Mouse (Mus musculus) gonadal fat pad, adult 2 months (tissue): Measurements from ENCODE around the gene Ogdhl. TPM values are rescaled to one million over a fixed set of nuclear protein-coding genes. Genes with fewer than 3 reads are reported as not detected.

Experiments
- DNase-seq: peaks from one replicate; pipeline ENCODE4 v3.0.0-alpha.2; 2012; ENCODE audit warnings: low read depth
- polyA plus RNA-seq: library from polyadenylated mRNA; depleted of rRNA; stranded (reverse); fragments of >200 nt; gene quantifications from 2 replicates; pipeline ENCODE4 v1.2.3, GENCODE M21; 2012; rRNA removed

Ogdhl gene
- polyA plus RNA-seq, 1 experiment: 9.3 TPM

DNA sequence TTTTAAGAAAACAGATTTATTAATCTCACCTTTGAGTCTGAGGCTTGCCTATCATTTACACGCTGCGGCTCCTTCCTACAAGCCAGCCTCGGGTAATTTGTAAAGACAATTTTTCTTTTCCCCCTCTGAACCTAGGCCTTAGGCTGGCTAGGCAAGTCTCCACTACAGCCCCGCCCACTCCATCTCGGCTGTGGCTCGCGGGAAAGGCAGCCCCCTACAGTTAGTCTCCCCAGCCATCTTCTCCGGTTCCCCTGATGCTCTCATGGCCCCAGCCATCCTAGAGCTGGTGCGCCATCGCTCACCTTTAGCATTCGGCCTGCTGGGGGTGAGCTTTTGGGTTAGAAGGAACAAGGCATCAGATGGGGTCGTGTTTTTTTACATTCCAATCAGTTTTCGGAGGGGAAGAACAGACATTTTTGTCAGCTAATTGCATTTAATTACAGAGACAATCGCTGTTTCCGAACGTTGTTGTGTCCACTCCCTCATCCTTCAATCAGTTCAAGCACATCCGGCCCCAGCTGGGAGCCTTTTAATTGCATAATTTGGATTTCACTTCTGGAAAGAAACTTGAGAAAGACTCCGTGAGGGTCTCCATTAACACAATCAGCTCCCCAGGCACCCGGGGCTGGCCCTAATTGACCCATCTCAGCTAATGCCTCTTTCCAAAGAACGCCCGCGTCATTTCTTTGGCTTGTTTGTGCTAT, 57.7 kb downstream of the Ogdhl start:
- no peak for DNase-seq

- no peak for DNase-seq
Observed at GRCm38 (mm10) chr14:32380099-32380480, 58.3 kb downstream of the Ogdhl start.

GRCm38 (mm10) chr14:32381066-32381465, 59.2 kb downstream of the Ogdhl start:
- DNase-seq: no peak

DNA sequence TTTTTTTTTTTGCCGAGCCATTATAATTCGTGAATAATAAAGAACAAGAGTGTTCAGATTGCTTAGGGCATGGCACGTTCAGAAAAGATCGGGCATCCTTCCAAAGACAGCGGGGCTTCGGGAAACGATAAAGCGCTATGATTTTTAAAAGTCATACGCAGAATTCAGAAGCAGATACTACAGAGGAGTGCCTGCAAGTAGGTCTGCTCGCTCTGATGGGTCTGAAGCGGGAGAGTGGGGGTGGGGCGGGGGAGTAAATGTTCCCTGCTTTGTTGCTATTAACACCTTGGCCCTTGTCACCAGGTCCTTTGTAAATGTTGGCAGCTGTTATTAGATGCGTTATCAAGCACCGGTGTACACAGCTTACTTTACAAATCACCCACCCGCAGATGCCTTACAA, 59.8 kb downstream of the Ogdhl start:
- no peak for DNase-seq

GRCm38 (mm10) chr14:32388196-32388595, 66.4 kb downstream of the Ogdhl start, which contains the start of gene 1700024G13Rik:
TSS of gene 1700024G13Rik (minus strand) at chr14:32388391.
- DNase-seq: no peak

Other genes starting within 250 kb of the Ogdhl start
- gene Oxnad1, start 236.6 kb upstream of the Ogdhl start, polyA plus RNA-seq: 25.5 and 36.3 TPM in 2 replicates
- 36.7 and 41.9 TPM in 2 replicates for gene Dph3, start 236.3 kb upstream of the Ogdhl start, polyA plus RNA-seq
- not detected in 2 replicates for gene Msmb, start 180.0 kb upstream of the Ogdhl start, polyA plus RNA-seq
- gene Ncoa4, start 162.2 kb upstream of the Ogdhl start, polyA plus RNA-seq: 69.4 and 79.7 TPM in 2 replicates
- 159 and 174 TPM in 2 replicates for gene Timm23, start 120.1 kb upstream of the Ogdhl start, polyA plus RNA-seq
- gene Parg, start 120.1 kb upstream of the Ogdhl start, polyA plus RNA-seq: 4.8 and 8.9 TPM in 2 replicates
- 1.2 and 2.8 TPM in 2 replicates for gene 1700024G13Rik, start 66.4 kb downstream of the Ogdhl start, polyA plus RNA-seq
- gene Slc18a3, start 142.8 kb downstream of the Ogdhl start, polyA plus RNA-seq: not detected in 2 replicates
- gene Chat, start 144.0 kb downstream of the Ogdhl start, polyA plus RNA-seq: not detected in 2 replicates
- gene Ercc6, start 191.5 kb downstream of the Ogdhl start, polyA plus RNA-seq: 7.6 and 8.9 TPM in 2 replicates